8 mouse cellular contexts compared by ENCODE assay signal in genomic region chr2:109280600-109281340, GRCm38 (mm10). TPM values are rescaled to one million over a fixed set of nuclear protein-coding genes. Genes with fewer than 3 reads are reported as not detected.
A peak's percentile ranks its signal among the peaks of the same experiment; 100 is the strongest.
DNase-seq lines count a peak whose midpoint lies in the region; ATAC-seq and TF ChIP-seq lines count a peak whose summit lies in the region.

TSS of gene Kif18a (plus strand) at chr2:109280738.
TSS of gene Mettl15 (minus strand) at chr2:109280748.

- H3K27ac ChIP-seq in hindbrain, embryonic 10.5 days: peak within 1 kb of the TSS; percentile 95
- H3K27ac ChIP-seq in lung, postnatal 0 days (ENCODE audit: low read length): peak within 1 kb of the TSS; percentile 75; the same call in 1 of the 2 replicates

- H3K4me2 ChIP-seq in lung, postnatal 0 days (replicated peaks; ENCODE audit: low read depth, low read length): peak within 1 kb of the TSS; percentile 90

- H3K4me3 ChIP-seq in hindbrain, embryonic 10.5 days: peak within 1 kb of the TSS; percentile 83
- peak within 1 kb of the TSS; percentile 85 for H3K4me3 ChIP-seq in lung, postnatal 0 days (ENCODE audit: low read depth, low read length)

- peak within 1 kb of the TSS; percentile 59 for H3K9ac ChIP-seq in lung, postnatal 0 days (replicated peaks; ENCODE audit: low read depth)

- TF ChIP-seq EP300 in lung, postnatal 0 days (IDR thresholded peaks at IDR 0.05): no peak

- TF ChIP-seq CTCF in lung, postnatal 0 days (IDR thresholded peaks at IDR 0.05): no peak

- H3K27me3 ChIP-seq in hindbrain, embryonic 10.5 days (ENCODE audit: insufficient read depth, poor library complexity, severe bottlenecking): no peaks in the 10 kb centered on the region
- no peaks in the 10 kb centered on the region for H3K27me3 ChIP-seq in lung, postnatal 0 days (replicated peaks; ENCODE audit: insufficient read depth, low read length)

- no peaks in the 10 kb centered on the region for H3K36me3 ChIP-seq in hindbrain, embryonic 10.5 days
- H3K36me3 ChIP-seq in lung, postnatal 0 days (ENCODE audit: insufficient read depth, low read length): no peaks in the 10 kb centered on the region

- no peaks in the 10 kb centered on the region for H3K9me3 ChIP-seq in hindbrain, embryonic 10.5 days
- H3K9me3 ChIP-seq in lung, postnatal 0 days (ENCODE audit: low read length): no peaks in the 10 kb centered on the region

- H3K4me1 ChIP-seq in hindbrain, embryonic 10.5 days (replicated peaks): peaks cover 22% of the 10 kb centered on the region
- peaks cover 3% of the 10 kb centered on the region; the same call in 1 of the 2 replicates for H3K4me1 ChIP-seq in lung, postnatal 0 days (ENCODE audit: insufficient read depth, low read depth, low read length)

- peak; percentile 97 for DNase-seq in MN1 (ENCODE audit: low spot score)
- peak; percentile 95 for DNase-seq in cerebellum, adult 9-10 months
- peak; percentile 96 for DNase-seq in hindbrain, embryonic 10.5 days (ENCODE audit: low spot score)
- peak; percentile 97 for DNase-seq in layer of hippocampus, adult 9-11 months
- peak; percentile 99 for DNase-seq in lung, postnatal 0 days (ENCODE audit: low spot score)
- DNase-seq in ovary, postnatal 14 days (ENCODE audit: low spot score): peak; percentile 92
- DNase-seq in thymus, postnatal 14 days: peak; percentile 97

- WGBS in hindbrain, embryonic 10.5 days: under 1% methylated on average over 51 of the region's 51 CpGs
- WGBS in lung, postnatal 0 days: under 1% methylated on average over 51 of the region's 51 CpGs

- peak; percentile 99 for ATAC-seq in frontal cortex, adult (ENCODE audit: low TSS enrichment)
- peak; percentile 99 for ATAC-seq in lung, postnatal 0 days

RNA-seq across cellular contexts. Expression of gene Kif18a, which starts in this region (rescaled TPM):
- polyA plus RNA-seq in hindbrain, embryonic 10.5 days (2016; fragmentation: Nextera tagmentation; extraction: Ambion mirVana): 32.3 and 34.8 TPM in 2 replicates
- 1.3 and 1.8 TPM in 2 replicates for polyA plus RNA-seq in lung, postnatal 0 days (2015; fragmentation: Nextera tagmentation; extraction: Ambion mirVana)

RNA-seq across cellular contexts. Expression of gene Mettl15, which starts in this region (rescaled TPM):
- polyA plus RNA-seq in hindbrain, embryonic 10.5 days (2016; fragmentation: Nextera tagmentation; extraction: Ambion mirVana): 11.7 and 13.3 TPM in 2 replicates
- polyA plus RNA-seq in lung, postnatal 0 days (2015; fragmentation: Nextera tagmentation; extraction: Ambion mirVana): 7.5 and 8.9 TPM in 2 replicates

Comparison
In these comparisons a context has a peak if more than half of its experiments do, and no peak if none do; other contexts are left out.
1. Peak in every context shown above with its lines: DNase-seq, ATAC-seq, H3K4me3 ChIP-seq and H3K27ac ChIP-seq.
2. RNA of gene Kif18a (polyA plus RNA-seq): 32.3 to 34.8 TPM in hindbrain, embryonic 10.5 days; 1.3 to 1.8 TPM in lung, postnatal 0 days; every median in the first group is over 10 times any median in the second.